ENCODE assay signal across 8 mouse cellular contexts in the genomic region with DNA sequence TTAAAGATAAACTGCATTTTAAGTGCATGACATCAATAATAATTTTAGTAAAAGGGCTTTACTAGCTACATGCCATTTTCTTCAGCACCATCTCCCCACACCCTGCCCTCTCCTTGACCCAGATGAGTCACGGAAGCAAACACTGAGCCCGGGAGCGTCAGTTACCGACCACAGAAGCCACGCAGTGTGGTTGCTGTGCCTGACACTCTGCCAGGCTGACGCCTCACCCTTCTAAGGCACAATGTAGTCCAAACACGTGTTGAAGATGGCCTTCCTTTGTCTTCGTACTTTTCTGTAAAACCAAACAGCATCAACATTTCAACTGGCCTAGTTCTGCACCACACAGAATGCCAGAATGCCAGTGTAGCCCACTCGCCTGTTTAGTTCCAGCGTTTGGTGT. TPM values are rescaled to one million over a fixed set of nuclear protein-coding genes. Genes with fewer than 3 reads are reported as not detected.
DNase-seq lines count a peak whose midpoint lies in the region; ATAC-seq lines count a peak whose summit lies in the region.

No protein-coding gene starts in this region.

- DNase-seq in spleen, postnatal 36 days (ENCODE audit: low spot score in 2 of 2) = peak; percentile 13 to 32
- no peak for DNase-seq in spleen, postnatal 4 days (ENCODE audit: low spot score in 2 of 2)
- peak; percentile 7 for DNase-seq in brain, adult 2 months (ENCODE audit: low read depth, low spot score)
- no peak for DNase-seq in left cerebral cortex, adult 8-10 months (ENCODE audit: low spot score in 2 of 2)
- no peak for DNase-seq in cerebellum, adult 9-11 months
- DNase-seq in kidney, postnatal 10 days = no peak
- no peak for DNase-seq in right cerebral cortex, postnatal 4 days

- ATAC-seq in megakaryocyte, adult 5-6 weeks (ENCODE audit: poor library complexity, severe bottlenecking) = peak; percentile 98

RNA-seq across cellular contexts. Expression of gene Rbm47, which starts 27.1 kb away (rescaled TPM):
- total RNA-seq in megakaryocyte, adult 5-6 weeks (2015) = 27.2 and 30.2 TPM in 2 replicates
- 13.3 and 21.3 TPM in 2 replicates for total RNA-seq in megakaryocyte, adult 5-6 weeks (2017)
- total RNA-seq in left cerebral cortex, adult 8-10 months (2022) = 1 to 10 TPM in 3 of 4 experiments, under 1 TPM in 1; 0.70 to 3.3 (median 1.9) TPM

RNA-seq across cellular contexts. Expression of gene Nsun7, which starts 59.7 kb away (rescaled TPM):
- not detected in 2 replicates for total RNA-seq in megakaryocyte, adult 5-6 weeks (2015)
- not detected in 2 replicates for total RNA-seq in megakaryocyte, adult 5-6 weeks (2017)
- total RNA-seq in left cerebral cortex, adult 8-10 months (2022) = 1 to 10 TPM; 4.2 to 5.1 (median 4.7) TPM

Comparison
In these comparisons a context has a peak if more than half of its experiments do, and no peak if none do; other contexts are left out.
1. DNase-seq: peak in spleen, postnatal 36 days (2 of 2) and brain, adult 2 months (single experiment); none in spleen, postnatal 4 days (0 of 2), left cerebral cortex, adult 8-10 months (0 of 2), cerebellum, adult 9-11 months (single experiment), kidney, postnatal 10 days (single experiment) and right cerebral cortex, postnatal 4 days (single experiment).
2. RNA of gene Nsun7, which starts 59.7 kb away (total RNA-seq): 4.2 to 5.1 TPM in left cerebral cortex, adult 8-10 months; not detected in megakaryocyte, adult 5-6 weeks; every median in the first group is over 4 times any median in the second.